Mouse (Mus musculus) neural tube, embryonic 11.5 days (tissue): Measurements from ENCODE around the gene Cep162. TPM values are rescaled to one million over a fixed set of nuclear protein-coding genes. Genes with fewer than 3 reads are reported as not detected.

ENCODE experiments used
- ATAC-seq: fragments of 200-750 bp; cut with Nextera tagmentation; 2 replicates; pipeline ENCODE4 v1.8.0; 2017; ENCODE audit warnings: moderate number of reproducible peaks, mild to moderate bottlenecking, moderate TSS enrichment, moderate library complexity; ENCODE audit not compliant: insufficient read depth, low FRiP score, low TSS enrichment
- DNase-seq: peaks from one replicate; pipeline ENCODE4 v3.0.0-alpha.2; 2015; ENCODE audit warnings: low spot score
- H3K27ac ChIP-seq: fragments of 300-500 bp; sonication (generic); 2 replicates; pipeline ENCODE4 v1.5.1; 2014; ENCODE audit warnings: low read depth, mild to moderate bottlenecking, low read length
- H3K27me3 ChIP-seq: fragments of 300-500 bp; sonication (generic); 2 replicates; pipeline ENCODE4 v1.6.1; 2014; ENCODE audit warnings: mild to moderate bottlenecking, low read length, mixed read lengths; ENCODE audit not compliant: control insufficient read depth, insufficient read depth
- H3K36me3 ChIP-seq: fragments of 300-500 bp; sonication (generic); 2 replicates; pipeline ENCODE4 v1.6.1; 2014; ENCODE audit warnings: mild to moderate bottlenecking, low read length, moderate library complexity, mixed read lengths; ENCODE audit not compliant: control insufficient read depth, insufficient read depth
- H3K4me1 ChIP-seq: fragments of 300-500 bp; sonication (generic); 2 replicates; pipeline ENCODE4 v1.6.1; 2014; ENCODE audit warnings: low read length, mixed read lengths; ENCODE audit not compliant: control insufficient read depth, insufficient read depth
- H3K4me2 ChIP-seq: fragments of 300-500 bp; sonication (generic); 2 replicates; pipeline ENCODE4 v1.6.1; 2014; ENCODE audit warnings: low read depth, mild to moderate bottlenecking, moderate library complexity
- H3K4me3 ChIP-seq: fragments of 300-500 bp; sonication (generic); 2 replicates; pipeline ENCODE4 v1.5.1; 2014; ENCODE audit warnings: low read depth, low read length
- H3K9ac ChIP-seq: fragments of 300-500 bp; sonication (generic); 2 replicates; pipeline ENCODE4 v1.6.1; 2014; ENCODE audit warnings: mild to moderate bottlenecking, low read length
- H3K9me3 ChIP-seq: fragments of 300-500 bp; sonication (generic); 2 replicates; pipeline ENCODE4 v1.6.1; 2016; ENCODE audit warnings: low read length; ENCODE audit not compliant: control insufficient read depth
- WGBS: fragments of 180-500 bp; shearing (Covaris S2); extraction: QIAGEN DNeasy Blood & Tissue Kit; methylation state at CpG from one replicate; pipeline ENCODE4 v1.1.7; 2014; 5-methylcytosine and 5-hydroxymethylcytosine counted together
- polyA plus RNA-seq: library from polyadenylated mRNA; unstranded; fragments of >200 nt; fragmentation: Nextera tagmentation; extraction: Ambion mirVana; gene quantifications from 2 replicates; pipeline ENCODE4 v1.2.1, GENCODE M21; 2014

Cep162 gene
- polyA plus RNA-seq, 1 experiment from 2014 or later = 10.7 TPM

GRCm38 (mm10) chr9:87145671-87146070 lies 109.7 kb downstream of the Cep162 start:
- Histone ChIP-seq H3K36me3 (no peaks in the 10 kb centered on the region), H3K27me3 (peaks cover 23% of the 10 kb centered on the region), H3K4me2 (no peak overlapping the region), H3K9ac (no peak overlapping the region), H3K9me3 (no peaks in the 10 kb centered on the region), H3K4me3 (no peak overlapping the region), H3K27ac (no peak overlapping the region), H3K4me1 (peaks cover 6% of the 10 kb centered on the region; the same call in 1 of the 2 replicates)
- DNase-seq (no peak), ATAC-seq (no peak)
- 22% methylated on average over 11 of the region's 11 CpGs for WGBS

GRCm38 (mm10) chr9:87145180-87145579 lies 110.2 kb downstream of the Cep162 start:
- Histone ChIP-seq H3K36me3 (no peaks in the 10 kb centered on the region), H3K4me3 (peak overlapping the region; percentile 28), H3K4me1 (peaks cover 6% of the 10 kb centered on the region; the same call in 1 of the 2 replicates), H3K27me3 (peaks cover 23% of the 10 kb centered on the region), H3K9me3 (no peaks in the 10 kb centered on the region), H3K9ac (no peak overlapping the region), H3K4me2 (peak overlapping the region; percentile 54), H3K27ac (no peak overlapping the region)
- WGBS = 4% methylated on average over 15 of the region's 15 CpGs
- ATAC-seq (no peak), DNase-seq (peak; percentile 26)

- 2% methylated on average over 19 of the region's 19 CpGs for WGBS
- Histone ChIP-seq H3K36me3 (no peaks in the 10 kb centered on the region), H3K9ac (peak overlapping the region; percentile 14; the same call in 1 of the 2 replicates), H3K4me2 (peak overlapping the region; percentile 54), H3K4me1 (peaks cover 6% of the 10 kb centered on the region; the same call in 1 of the 2 replicates), H3K27me3 (peaks cover 23% of the 10 kb centered on the region), H3K4me3 (peak overlapping the region; percentile 28), H3K27ac (no peak overlapping the region), H3K9me3 (no peaks in the 10 kb centered on the region)
- ATAC-seq = peak; percentile 20; the same call in 1 of the 2 replicates
- peak; percentile 15 for DNase-seq
These were observed 110.8 kb downstream of the Cep162 start for GRCm38 (mm10) chr9:87144532-87144931.

GRCm38 (mm10) chr9:87144106-87144505 lies 111.2 kb downstream of the Cep162 start, which contains the start of gene Mrap2:
Mrap2 (plus strand) TSS chr9:87144306.
- peak within 1 kb of the TSS; percentile 28 for H3K4me3 ChIP-seq
- no peaks in the 10 kb centered on the region for H3K36me3 ChIP-seq
- peak within 1 kb of the TSS; percentile 54 for H3K4me2 ChIP-seq
- no peak within 1 kb of the TSS for H3K27ac ChIP-seq
- no peaks in the 10 kb centered on the region for H3K9me3 ChIP-seq
- H3K27me3 ChIP-seq = peaks cover 23% of the 10 kb centered on the region
- ATAC-seq (peak; percentile 94), DNase-seq (peak; percentile 83)
- H3K9ac ChIP-seq = peak within 1 kb of the TSS; percentile 14; the same call in 1 of the 2 replicates
- H3K4me1 ChIP-seq = peaks cover 6% of the 10 kb centered on the region; the same call in 1 of the 2 replicates
- WGBS = 1% methylated on average over 29 of the region's 29 CpGs

- H3K9me3 ChIP-seq = no peaks in the 10 kb centered on the region
- no peaks in the 10 kb centered on the region for H3K36me3 ChIP-seq
- peaks cover 23% of the 10 kb centered on the region for H3K27me3 ChIP-seq
- WGBS = 83% methylated on average over 3 of the region's 3 CpGs
- no peak for ATAC-seq
- H3K4me1 ChIP-seq = peaks cover 6% of the 10 kb centered on the region; the same call in 1 of the 2 replicates
- no peak overlapping the region for H3K9ac ChIP-seq
- H3K27ac ChIP-seq = no peak overlapping the region
- H3K4me3 ChIP-seq = no peak overlapping the region
- no peak overlapping the region for H3K4me2 ChIP-seq
- DNase-seq = no peak
These were observed 112.3 kb downstream of the Cep162 start for GRCm38 (mm10) chr9:87143076-87143475.

Other genes starting within 250 kb of the Cep162 start
- gene Ripply2, start 240.0 kb downstream of the Cep162 start, polyA plus RNA-seq = 0.96 and 2.1 TPM in 2 replicates
- 102 and 111 TPM in 2 replicates for gene Cyb5r4, start 233.5 kb downstream of the Cep162 start, polyA plus RNA-seq
- not detected in 2 replicates for gene Mrap2, start 111.2 kb downstream of the Cep162 start, polyA plus RNA-seq